Mouse (Mus musculus): Measurements from ENCODE around the gene Frg2f1. TPM values are rescaled to one million over a fixed set of nuclear protein-coding genes. Genes with fewer than 3 reads are reported as not detected.

The Frg2f1 gene
- polyA plus RNA-seq, 1 experiment from 2014 or later: 4.7 TPM

- ATAC-seq (ENCODE audit: low read depth): no peak
- Histone ChIP-seq H3K9ac (ENCODE audit: low read depth, low read length) (no peak overlapping the region), H3K4me2 (ENCODE audit: low read depth, low read length) (no peak overlapping the region), H3K4me1 (ENCODE audit: control insufficient read depth, insufficient read depth, low read length) (peaks cover 5% of the 10 kb centered on the region; the same call in 1 of the 2 replicates), H3K9me3 (ENCODE audit: control insufficient read depth, low read length) (peaks cover 4% of the 10 kb centered on the region; the same call in 1 of the 2 replicates), H3K27ac (replicated peaks; ENCODE audit: low read depth, low read length) (no peak overlapping the region), H3K27me3 (replicated peaks; ENCODE audit: control insufficient read depth, insufficient read depth, low read length) (peaks cover 38% of the 10 kb centered on the region), H3K36me3 (ENCODE audit: control insufficient read depth, insufficient read depth, low read length) (no peaks in the 10 kb centered on the region), H3K4me3 (ENCODE audit: low read depth, low read length) (no peak overlapping the region)
- no peak for DNase-seq (ENCODE audit: low spot score)
- WGBS: 92% methylated on average over 10 of the region's 10 CpGs
These were observed 49.7 kb downstream of the Frg2f1 start for GRCm38 (mm10) chr4:119489666-119490065.

GRCm38 (mm10) chr4:119484882-119485281 lies 54.4 kb downstream of the Frg2f1 start:
- DNase-seq (ENCODE audit: low spot score) (no peak), ATAC-seq (ENCODE audit: low read depth) (no peak)
- Histone ChIP-seq H3K9me3 (ENCODE audit: control insufficient read depth, low read length) (no peaks in the 10 kb centered on the region), H3K27ac (replicated peaks; ENCODE audit: low read depth, low read length) (no peak overlapping the region), H3K4me1 (ENCODE audit: control insufficient read depth, insufficient read depth, low read length) (no peaks in the 10 kb centered on the region), H3K4me2 (ENCODE audit: low read depth, low read length) (no peak overlapping the region), H3K9ac (ENCODE audit: low read depth, low read length) (no peak overlapping the region), H3K27me3 (replicated peaks; ENCODE audit: control insufficient read depth, insufficient read depth, low read length) (no peaks in the 10 kb centered on the region), H3K36me3 (ENCODE audit: control insufficient read depth, insufficient read depth, low read length) (no peaks in the 10 kb centered on the region), H3K4me3 (ENCODE audit: low read depth, low read length) (no peak overlapping the region)
- WGBS: 72% methylated on average over 7 of the region's 7 CpGs

- Histone ChIP-seq H3K9ac (ENCODE audit: low read depth, low read length) (no peak overlapping the region), H3K27me3 (replicated peaks; ENCODE audit: control insufficient read depth, insufficient read depth, low read length) (no peaks in the 10 kb centered on the region), H3K4me1 (ENCODE audit: control insufficient read depth, insufficient read depth, low read length) (no peaks in the 10 kb centered on the region), H3K4me3 (ENCODE audit: low read depth, low read length) (no peak overlapping the region), H3K4me2 (ENCODE audit: low read depth, low read length) (no peak overlapping the region), H3K36me3 (ENCODE audit: control insufficient read depth, insufficient read depth, low read length) (no peaks in the 10 kb centered on the region), H3K9me3 (ENCODE audit: control insufficient read depth, low read length) (no peaks in the 10 kb centered on the region), H3K27ac (replicated peaks; ENCODE audit: low read depth, low read length) (no peak overlapping the region)
- DNase-seq (ENCODE audit: low spot score) (no peak), ATAC-seq (ENCODE audit: low read depth) (no peak)
- 56% methylated on average over 9 of the region's 9 CpGs for WGBS
These were observed 56.3 kb downstream of the Frg2f1 start for GRCm38 (mm10) chr4:119483051-119483450.

Other genes starting within 250 kb of the Frg2f1 start
- gene Ybx1, start 244.9 kb downstream of the Frg2f1 start, polyA plus RNA-seq (2014; fragmentation: Nextera tagmentation; extraction: Ambion mirVana): 673 and 697 TPM in 2 replicates
- gene Ppih, start 219.0 kb downstream of the Frg2f1 start, polyA plus RNA-seq (2014; fragmentation: Nextera tagmentation; extraction: Ambion mirVana): 84.2 and 86.6 TPM in 2 replicates
- gene Ccdc30, start 124.0 kb downstream of the Frg2f1 start, polyA plus RNA-seq (2014; fragmentation: Nextera tagmentation; extraction: Ambion mirVana): 5.5 and 5.7 TPM in 2 replicates
- gene Ppcs, start 117.1 kb downstream of the Frg2f1 start, polyA plus RNA-seq (2014; fragmentation: Nextera tagmentation; extraction: Ambion mirVana): 22.1 and 30.3 TPM in 2 replicates
- gene Zmynd12, start 116.7 kb downstream of the Frg2f1 start, polyA plus RNA-seq (2014; fragmentation: Nextera tagmentation; extraction: Ambion mirVana): 0.90 TPM in 1 of 2 replicates, not detected in the other
- gene Rimkla, start 46.9 kb downstream of the Frg2f1 start, polyA plus RNA-seq (2014; fragmentation: Nextera tagmentation; extraction: Ambion mirVana): 1.5 and 1.7 TPM in 2 replicates
- gene Foxj3, start 2.5 kb downstream of the Frg2f1 start, polyA plus RNA-seq (2014; fragmentation: Nextera tagmentation; extraction: Ambion mirVana): 25.1 and 27.8 TPM in 2 replicates
- gene Guca2a, start 98.2 kb upstream of the Frg2f1 start, polyA plus RNA-seq (2014; fragmentation: Nextera tagmentation; extraction: Ambion mirVana): not detected in 2 replicates
- not detected in 2 replicates for gene Guca2b, start 119.4 kb upstream of the Frg2f1 start, polyA plus RNA-seq (2014; fragmentation: Nextera tagmentation; extraction: Ambion mirVana)
- 7.1 and 8.2 TPM in 2 replicates for gene Hivep3, start 194.3 kb upstream of the Frg2f1 start, polyA plus RNA-seq (2014; fragmentation: Nextera tagmentation; extraction: Ambion mirVana)